Mouse (Mus musculus): ENCODE results near the gene Sufu. TPM values are rescaled to one million over a fixed set of nuclear protein-coding genes. Genes with fewer than 3 reads are reported as not detected.
A peak's percentile ranks its signal among the peaks of the same experiment; 100 is the strongest.

Sufu gene
- total RNA-seq (2015; ENCODE audit: low replicate concordance) = 3.6 and 5.9 TPM in 2 replicates
- total RNA-seq (2017; ENCODE audit: low replicate concordance) = 2.4 and 4.8 TPM in 2 replicates

DNA sequence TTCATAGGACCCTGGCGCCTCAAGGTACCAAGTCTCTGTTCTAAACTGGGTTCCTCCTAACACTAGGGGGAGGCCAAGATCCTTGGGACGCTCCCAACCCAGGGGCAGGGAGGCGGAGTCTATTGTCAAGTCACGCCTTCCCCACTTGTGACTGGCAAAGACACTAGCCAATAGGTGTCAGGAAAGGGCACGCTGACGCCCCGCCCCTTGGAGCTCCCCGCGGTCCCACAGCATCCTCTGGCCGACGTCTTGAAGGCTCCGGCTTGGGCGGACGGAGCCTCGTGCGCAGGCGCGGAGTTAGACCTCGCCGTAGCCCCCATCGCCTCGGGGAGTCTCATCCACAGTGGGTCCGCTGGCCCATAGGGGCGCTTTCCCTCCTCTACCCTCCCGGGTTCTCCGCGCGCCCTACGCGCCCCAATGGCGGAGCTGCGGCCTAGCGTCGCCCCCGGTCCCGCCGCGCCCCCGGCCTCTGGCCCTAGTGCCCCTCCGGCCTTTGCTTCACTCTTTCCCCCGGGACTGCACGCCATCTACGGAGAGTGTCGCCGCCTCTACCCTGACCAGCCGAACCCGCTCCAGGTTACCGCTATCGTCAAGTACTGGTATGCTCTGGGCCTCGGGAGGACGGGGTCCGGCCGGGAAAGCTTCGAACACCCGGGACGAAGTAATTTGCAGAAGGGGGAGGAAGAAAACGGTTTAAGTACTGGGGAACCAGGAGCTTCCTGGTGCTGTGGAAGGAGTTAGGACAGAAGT lies at the start of gene Sufu:
Gene Sufu (plus strand): TSS at position 211 of the 750 bp plus-strand sequence.
- ATAC-seq (replicated peaks; ENCODE audit: low FRiP score, poor library complexity, severe bottlenecking) = peak; percentile 81

GRCm38 (mm10) chr19:46347146-46347545 lies 49.5 kb upstream of the Sufu start:
- ATAC-seq (replicated peaks; ENCODE audit: low FRiP score, poor library complexity, severe bottlenecking) = no peak

DNA sequence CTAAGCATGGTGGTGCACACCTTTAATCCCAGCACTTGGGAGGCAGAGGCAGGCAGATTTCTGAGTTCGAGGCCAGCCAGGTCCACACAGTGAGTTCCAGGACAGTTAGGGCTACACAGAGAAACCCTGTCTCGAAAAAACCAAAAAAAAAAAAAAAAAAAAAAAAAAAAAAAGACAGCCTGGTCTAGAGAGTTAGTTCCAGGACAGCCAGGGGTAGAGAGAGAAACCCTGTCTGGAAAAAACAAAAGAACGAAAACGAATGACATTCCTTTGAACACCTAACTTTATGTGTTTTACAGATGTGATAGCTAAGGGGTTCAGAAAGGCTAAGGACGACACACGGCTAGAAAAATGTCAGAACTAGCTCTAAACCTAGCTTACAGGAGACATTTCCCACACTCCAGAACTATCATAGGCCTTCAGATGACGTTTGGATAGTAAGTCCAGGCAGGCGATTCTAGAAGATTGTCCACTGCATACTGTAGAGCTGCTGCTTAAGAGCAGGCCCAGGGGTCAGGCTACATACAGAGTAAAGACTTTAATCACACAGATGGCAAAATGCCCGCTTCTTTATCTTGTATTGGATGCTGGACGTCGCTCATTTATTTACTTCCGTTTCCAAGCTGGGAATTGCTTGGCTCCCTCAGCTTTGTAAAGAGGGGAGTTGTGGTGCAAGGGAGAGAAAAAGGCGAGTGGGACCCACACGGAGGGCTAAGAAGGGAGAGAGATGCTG lies 48.6 kb upstream of the Sufu start:
- no peak for ATAC-seq (replicated peaks; ENCODE audit: low FRiP score, poor library complexity, severe bottlenecking)

DNA sequence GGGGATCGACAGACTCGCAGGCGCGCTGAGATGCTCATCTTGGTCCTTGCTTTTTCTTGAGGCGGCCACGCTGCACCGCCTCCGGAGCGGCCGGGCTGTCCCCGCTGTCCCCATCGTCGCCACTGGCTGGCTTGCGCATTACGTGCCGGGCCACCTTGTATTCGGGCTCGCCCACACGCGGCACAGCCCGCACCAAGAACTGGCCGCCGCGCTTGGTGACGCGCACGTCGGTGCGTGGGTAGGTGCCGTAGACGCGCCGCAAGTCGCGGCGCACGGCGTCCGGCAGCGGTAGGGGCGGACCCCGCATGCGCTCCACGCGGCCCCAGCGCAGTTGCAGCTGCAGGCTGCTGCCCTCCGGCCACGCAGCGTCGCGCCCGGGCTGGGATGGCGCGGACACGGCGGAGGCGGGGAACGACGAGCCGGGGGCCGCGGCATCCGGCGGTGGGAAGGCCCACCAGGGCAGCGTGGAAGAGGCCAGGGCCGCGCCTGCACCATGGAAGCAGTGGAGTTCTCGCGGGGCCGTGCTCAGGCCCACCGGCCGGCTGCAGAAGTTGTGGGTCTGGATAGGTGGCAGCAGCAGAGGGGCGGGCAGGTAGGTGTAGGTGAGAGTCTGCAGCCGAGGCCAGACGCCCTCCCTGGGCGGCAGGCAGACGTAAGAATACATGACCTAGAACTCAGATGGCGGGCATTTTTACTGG lies 47.8 kb upstream of the Sufu start:
- peak; percentile 65; the same call in 1 of the 2 replicates for ATAC-seq (replicated peaks; ENCODE audit: low FRiP score, poor library complexity, severe bottlenecking)

GRCm38 (mm10) chr19:46349550-46349949 lies 47.1 kb upstream of the Sufu start:
- no peak for ATAC-seq (replicated peaks; ENCODE audit: low FRiP score, poor library complexity, severe bottlenecking)

GRCm38 (mm10) chr19:46350168-46350932 lies 46.3 kb upstream of the Sufu start, which contains the start of gene 2310034G01Rik:
Gene 2310034G01Rik, minus strand, starts transcription at chr19:46350302.
- no peak for ATAC-seq (replicated peaks; ENCODE audit: low FRiP score, poor library complexity, severe bottlenecking)

- ATAC-seq (replicated peaks; ENCODE audit: low FRiP score, poor library complexity, severe bottlenecking) = peak; percentile 78
These were observed 40.0 kb upstream of the Sufu start for GRCm38 (mm10) chr19:46356701-46357138.

DNA sequence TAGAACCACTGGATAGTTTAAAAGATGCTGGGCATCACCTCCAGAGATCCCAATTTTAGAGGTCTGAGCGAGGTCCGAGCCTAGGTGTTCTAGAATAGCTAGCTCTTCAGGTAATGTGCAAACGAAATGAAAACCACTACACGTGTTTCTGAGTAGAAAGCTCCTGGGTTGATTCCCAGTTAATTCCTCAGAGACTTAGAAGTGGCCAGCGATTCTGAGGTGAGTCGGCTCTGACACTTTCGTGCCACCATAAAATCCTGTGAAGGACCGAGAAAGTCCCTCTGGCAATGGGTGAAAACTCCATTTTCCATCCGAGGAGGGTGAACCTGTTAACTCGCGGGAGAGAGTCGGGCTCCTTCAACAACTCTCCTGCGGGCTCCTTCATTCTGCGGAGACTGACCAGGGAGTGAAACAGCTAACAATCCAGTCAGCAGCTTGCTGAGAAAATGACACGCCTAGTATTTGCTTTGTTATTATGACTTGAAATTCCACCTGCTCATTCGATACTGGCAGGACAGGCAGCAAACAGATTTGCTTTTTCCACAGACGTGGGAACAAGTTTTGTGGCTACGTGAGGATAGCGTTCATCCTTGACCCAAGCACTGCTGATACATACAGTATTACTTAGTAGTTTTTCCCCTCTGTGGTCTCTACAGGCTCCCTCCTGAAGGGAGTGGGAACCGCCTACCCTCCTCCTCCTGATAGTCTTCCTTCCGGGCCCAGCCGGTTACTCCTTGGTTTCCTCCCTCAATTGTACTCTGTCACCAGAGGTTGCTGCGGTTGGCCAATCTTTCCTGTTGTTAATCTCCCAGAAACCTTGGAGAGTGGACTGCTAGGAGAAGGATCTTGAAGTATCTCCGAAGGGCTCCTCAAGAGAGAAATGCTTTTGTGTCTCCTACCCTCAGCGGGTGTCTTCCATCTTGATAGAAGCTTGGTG lies 39.1 kb upstream of the Sufu start:
- ATAC-seq (replicated peaks; ENCODE audit: low FRiP score, poor library complexity, severe bottlenecking) = peak; percentile 27; the same call in 1 of the 2 replicates

- no peak for ATAC-seq (replicated peaks; ENCODE audit: low FRiP score, poor library complexity, severe bottlenecking)
These were observed 38.3 kb upstream of the Sufu start for GRCm38 (mm10) chr19:46358381-46358780.

GRCm38 (mm10) chr19:46362104-46362503 lies 34.6 kb upstream of the Sufu start:
- no peak for ATAC-seq (replicated peaks; ENCODE audit: low FRiP score, poor library complexity, severe bottlenecking)

DNA sequence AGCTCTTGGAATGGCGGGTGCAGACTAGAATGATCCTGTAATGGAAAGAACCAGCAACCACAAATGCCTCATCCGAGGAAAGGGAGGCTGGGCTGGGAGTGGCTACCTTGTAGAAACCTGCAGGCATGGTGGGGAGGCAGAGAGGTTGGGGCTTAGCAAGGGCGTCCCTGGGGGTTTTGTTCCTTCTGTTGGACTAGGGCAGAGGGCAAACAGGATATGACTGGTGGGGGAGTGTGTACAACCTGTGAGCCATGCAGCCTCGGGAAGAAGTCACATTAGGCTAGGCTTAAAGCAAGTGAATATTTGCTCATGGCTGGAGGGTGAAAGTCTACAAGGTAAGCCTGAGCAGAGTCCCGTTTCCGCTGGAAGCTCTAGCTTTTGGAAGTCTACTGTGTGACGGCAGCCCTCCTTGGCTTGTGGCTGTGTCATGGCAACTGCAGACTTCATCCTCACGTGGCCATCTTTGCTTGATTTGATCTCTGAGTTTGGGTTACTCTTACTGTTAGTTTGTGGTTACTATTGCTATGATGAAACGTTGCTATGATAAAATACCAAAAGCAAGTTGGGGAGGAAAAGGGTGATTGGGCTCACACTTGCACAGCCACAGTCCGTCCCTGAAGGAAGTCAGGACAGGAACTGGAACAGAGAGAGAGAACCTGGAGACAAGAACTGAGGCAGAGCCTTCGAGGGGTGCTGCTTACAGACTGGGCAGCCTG lies 33.2 kb upstream of the Sufu start:
- no peak for ATAC-seq (replicated peaks; ENCODE audit: low FRiP score, poor library complexity, severe bottlenecking)

GRCm38 (mm10) chr19:46367798-46368590 lies 28.7 kb upstream of the Sufu start:
- no peak for ATAC-seq (replicated peaks; ENCODE audit: low FRiP score, poor library complexity, severe bottlenecking)

- ATAC-seq (replicated peaks; ENCODE audit: low FRiP score, poor library complexity, severe bottlenecking) = no peak
These were observed 27.5 kb upstream of the Sufu start for GRCm38 (mm10) chr19:46369204-46369603.

GRCm38 (mm10) chr19:46374477-46375088 lies 22.1 kb upstream of the Sufu start:
- ATAC-seq (replicated peaks; ENCODE audit: low FRiP score, poor library complexity, severe bottlenecking) = no peak

- no peak for ATAC-seq (replicated peaks; ENCODE audit: low FRiP score, poor library complexity, severe bottlenecking)
These were observed 21.2 kb upstream of the Sufu start for GRCm38 (mm10) chr19:46375489-46375888.

GRCm38 (mm10) chr19:46375891-46376290 lies 20.8 kb upstream of the Sufu start:
- ATAC-seq (replicated peaks; ENCODE audit: low FRiP score, poor library complexity, severe bottlenecking) = no peak

DNA sequence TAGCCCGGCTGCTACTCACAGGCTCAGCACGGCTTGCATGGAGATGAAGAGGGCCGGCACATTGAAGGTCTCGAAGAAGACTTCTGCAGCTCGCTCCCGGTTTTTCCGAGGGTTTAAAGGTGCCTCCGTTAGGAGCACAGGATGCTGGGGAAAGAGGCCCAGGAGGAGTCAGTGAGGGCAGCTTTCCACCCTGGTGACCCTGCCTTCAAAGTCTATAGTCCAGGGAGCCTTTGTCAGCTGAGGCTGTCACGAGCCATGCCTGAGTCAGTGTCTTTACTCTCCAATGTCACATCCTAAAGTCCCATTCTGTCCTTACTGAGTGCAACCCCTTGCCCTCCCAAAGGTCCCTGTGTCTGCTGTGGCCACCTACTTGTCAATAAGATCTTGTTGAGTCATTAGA lies 14.4 kb upstream of the Sufu start:
- ATAC-seq (replicated peaks; ENCODE audit: low FRiP score, poor library complexity, severe bottlenecking) = no peak

All from erythroid progenitor cell, adult 5-6 weeks (primary cell).